Mouse (Mus musculus): Measurements from ENCODE around the gene Lctl.

- TF ChIP-seq POLR2A (IDR thresholded peaks at IDR 0.05; ENCODE audit: low read depth, low read length) (no peak), RCOR1 (conservative IDR thresholded peaks at IDR 0.05; ENCODE audit: low read depth, low read length) (no peak), EP300 (IDR thresholded peaks at IDR 0.05; ENCODE audit: low read length) (no peak), USF1 (IDR thresholded peaks at IDR 0.05; ENCODE audit: low read depth, low read length) (no peak), MXI1 (IDR thresholded peaks at IDR 0.05; ENCODE audit: low read depth, low read length) (no peak), CTCF (conservative IDR thresholded peaks at IDR 0.05 in 1 of 2, IDR thresholded peaks at IDR 0.05 in 1 of 2; ENCODE audit: low read depth in 2 of 2, low read length in 2 of 2) (no peak), NELFE (IDR thresholded peaks at IDR 0.05; ENCODE audit: low read depth, low read length) (no peak), PAX5 (IDR thresholded peaks at IDR 0.05; ENCODE audit: low read length) (no peak), ZNF384 (IDR thresholded peaks at IDR 0.05; ENCODE audit: low read depth, low read length) (no peak), TBP (conservative IDR thresholded peaks at IDR 0.05; ENCODE audit: low read depth, low read length) (no peak), MAX (IDR thresholded peaks at IDR 0.05; ENCODE audit: low read length) (no peak), E2F4 (IDR thresholded peaks at IDR 0.05; ENCODE audit: insufficient replicate concordance, low read depth, low read length) (no peak), ZC3H11A (IDR thresholded peaks at IDR 0.05; ENCODE audit: low read depth, low read length) (no peak)
Observed at GRCm38 (mm10) chr9:64175378-64175777, 58.4 kb downstream of the Lctl start.
